Mouse (Mus musculus) lung, postnatal 36 days (tissue): ENCODE measurements around the gene Ppil4.
A peak's percentile ranks its signal among the peaks of the same experiment; 100 is the strongest.

ENCODE experiments used
- DNase-seq: peaks from one replicate; pipeline ENCODE4 v3.0.0; 2022; ENCODE audit warnings: mixed read lengths

The Ppil4 gene

DNA sequence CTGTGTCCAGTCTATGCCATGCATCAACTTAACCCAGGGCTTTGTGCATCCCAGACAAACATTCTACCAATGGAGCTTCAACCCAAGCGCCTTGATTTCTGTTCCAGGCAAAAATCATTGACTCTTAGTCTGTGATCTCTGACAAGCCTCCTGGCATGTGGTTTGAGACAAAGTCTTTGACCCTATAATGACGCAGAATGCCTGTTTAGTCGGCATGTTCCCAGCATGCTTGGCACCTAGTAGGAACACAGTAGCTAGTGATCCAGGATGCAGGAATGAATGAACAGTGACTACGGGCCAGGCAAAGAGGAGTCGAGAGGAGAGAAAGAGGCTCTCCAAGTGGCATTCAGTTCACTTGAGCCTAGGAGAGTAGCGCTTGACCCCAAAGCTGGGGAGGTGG lies 70.7 kb downstream of the Ppil4 start:
- no peak for DNase-seq

DNA sequence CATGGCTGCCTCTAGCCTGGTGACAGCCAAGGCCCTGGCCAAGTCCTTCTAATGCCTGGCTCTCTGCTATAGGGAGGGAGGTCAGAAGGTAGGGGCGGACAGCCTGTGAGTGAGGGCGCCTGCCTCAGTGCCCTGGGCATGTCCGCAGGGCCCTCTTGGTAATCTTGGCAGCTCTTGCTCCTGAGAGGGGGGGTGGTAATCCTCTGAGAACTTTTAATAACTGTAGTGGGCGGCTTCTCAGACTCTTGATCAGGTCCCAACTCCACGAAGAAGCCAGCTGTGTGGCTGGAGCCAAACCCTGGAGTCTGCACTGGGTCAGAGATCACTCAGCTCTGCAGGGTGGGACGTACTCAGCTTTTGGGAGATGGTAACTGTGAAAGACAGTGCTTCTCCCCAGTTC lies 71.5 kb downstream of the Ppil4 start:
- DNase-seq: no peak

DNA sequence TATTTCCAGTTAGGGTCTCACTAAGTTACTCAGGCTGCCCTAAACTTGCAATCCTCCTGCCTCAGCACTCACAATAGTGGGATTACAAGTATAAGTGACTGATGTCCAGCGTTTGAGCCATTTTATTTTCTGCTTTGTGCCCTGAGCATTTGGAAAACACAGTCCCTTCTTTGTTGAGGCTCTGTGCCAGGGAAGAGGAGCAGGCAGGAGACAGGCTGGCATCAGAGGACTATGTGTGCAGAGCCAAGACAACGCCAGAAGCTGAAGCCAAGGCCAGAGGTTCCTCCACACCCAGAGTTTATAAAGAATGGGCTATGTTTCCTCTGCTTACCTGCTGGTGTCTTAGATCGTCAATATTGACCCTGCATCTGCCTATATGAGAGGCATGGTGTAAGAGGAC lies 72.1 kb downstream of the Ppil4 start:
- no peak for DNase-seq

DNA sequence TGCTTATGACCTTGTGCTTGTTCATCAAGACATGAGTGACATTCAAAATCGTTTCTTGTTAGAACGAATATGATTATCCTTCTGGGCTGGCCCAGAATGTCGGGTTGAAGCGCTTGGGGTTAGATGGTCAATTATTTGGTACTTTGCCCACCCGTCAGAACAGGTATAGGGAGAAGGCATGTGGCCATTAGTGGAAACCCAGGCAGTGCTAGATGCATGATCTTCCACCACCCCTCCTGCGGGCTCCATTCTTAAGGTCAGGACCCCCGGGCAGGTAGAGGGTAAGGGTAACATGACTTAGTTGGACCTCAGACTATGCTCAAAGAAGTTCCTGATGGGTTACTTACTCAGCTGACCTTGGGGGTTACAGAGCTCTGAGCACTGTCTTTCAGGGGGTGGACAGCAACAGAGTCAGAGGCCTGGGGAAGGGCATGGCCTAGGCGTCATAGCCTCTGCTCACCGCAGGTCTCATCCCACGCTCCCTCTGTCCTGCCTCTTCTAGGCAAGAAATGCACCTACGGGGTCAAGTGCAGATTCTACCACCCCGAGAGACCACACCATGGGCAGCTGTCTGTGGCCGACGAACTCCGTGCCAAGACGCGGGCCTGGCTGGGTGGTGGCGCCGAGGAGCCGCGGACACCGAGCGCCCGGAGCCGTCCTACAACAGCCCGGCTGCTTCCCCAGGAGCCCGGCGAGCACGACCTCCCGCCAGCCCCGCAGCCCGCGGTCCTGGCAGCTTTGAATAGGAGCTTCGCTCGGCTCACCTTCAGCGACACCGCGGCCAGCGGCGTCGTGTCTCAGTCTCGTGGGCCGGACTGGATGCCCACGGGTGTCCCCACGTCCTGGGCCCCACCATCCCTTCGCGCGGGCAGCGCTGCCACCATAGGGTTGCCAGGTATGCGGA lies 74.3 kb downstream of the Ppil4 start:
- no peak for DNase-seq

DNA sequence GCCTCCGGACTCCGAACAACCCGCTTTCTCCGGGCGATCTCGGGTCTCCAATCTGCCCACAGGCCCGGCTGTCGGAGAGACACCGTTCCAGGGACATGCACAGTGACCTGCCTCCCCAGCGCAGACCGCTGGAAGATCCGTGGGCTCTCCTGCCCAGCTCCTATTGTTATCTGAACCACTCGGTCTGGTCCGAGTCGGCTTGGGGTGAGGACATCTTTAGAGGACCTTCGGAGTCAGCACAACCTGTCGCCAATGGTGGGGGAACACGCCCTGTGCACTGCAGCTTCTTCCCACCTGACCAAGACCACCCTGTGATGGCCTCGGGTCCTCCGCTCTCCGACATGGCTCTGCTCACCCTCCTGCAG lies 75.0 kb downstream of the Ppil4 start:
- DNase-seq: no peak

DNA sequence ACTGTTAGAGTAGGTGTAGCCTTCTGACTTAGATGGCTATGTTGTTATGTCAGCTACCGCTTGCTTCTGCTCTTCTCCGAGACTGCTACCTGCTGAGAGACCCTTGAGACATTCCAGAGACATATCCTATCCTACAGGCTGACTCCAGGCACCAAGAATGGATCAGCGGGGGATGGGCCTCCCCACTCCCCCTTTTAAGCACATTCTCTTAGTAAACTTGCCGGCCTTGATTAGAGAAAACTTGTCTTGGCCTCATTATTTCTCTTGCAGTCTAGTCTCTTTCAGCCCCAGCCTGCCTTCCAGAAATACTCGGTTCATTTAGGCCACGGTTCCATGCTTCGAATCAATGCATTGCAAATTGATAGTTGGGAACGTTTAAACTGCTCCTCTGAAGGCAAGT lies 77.1 kb downstream of the Ppil4 start:
- DNase-seq: no peak

DNA sequence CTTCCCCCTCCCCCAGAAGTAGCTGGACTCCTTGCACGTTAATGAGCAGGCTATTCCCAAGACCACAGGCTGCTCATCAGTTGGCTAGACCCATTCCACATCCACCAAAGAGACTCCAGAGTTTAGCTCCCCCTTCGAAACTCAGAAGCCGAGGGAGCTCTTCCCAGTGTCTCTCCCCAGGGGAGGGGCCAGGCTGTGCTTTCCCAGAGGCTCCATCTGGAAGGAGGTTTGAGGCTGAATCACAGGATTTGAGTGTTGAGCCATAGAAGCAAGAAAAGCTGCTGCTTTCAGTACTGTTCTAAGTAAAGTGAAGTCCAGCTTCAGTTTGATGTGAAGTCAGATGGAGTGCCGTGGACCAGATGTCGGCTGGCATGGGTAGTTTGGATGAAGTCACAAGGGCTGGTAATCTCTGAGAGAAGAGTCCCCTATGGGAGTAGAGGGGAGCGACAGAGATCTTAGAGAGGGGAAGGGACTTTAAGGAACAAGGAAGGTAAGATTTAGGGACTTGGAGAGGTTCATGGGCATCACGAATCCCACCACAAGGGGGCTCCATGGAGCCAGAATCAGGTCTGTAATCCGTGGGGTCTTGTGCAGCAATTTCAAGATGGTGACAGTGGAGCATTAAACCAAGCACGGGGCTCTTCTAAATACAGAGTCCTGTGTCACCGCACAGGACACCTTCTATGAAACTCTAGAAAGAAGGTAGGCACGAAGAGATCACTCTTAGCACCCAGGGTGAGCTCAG lies 78.1 kb downstream of the Ppil4 start:
- peak; percentile 38 for DNase-seq

DNA sequence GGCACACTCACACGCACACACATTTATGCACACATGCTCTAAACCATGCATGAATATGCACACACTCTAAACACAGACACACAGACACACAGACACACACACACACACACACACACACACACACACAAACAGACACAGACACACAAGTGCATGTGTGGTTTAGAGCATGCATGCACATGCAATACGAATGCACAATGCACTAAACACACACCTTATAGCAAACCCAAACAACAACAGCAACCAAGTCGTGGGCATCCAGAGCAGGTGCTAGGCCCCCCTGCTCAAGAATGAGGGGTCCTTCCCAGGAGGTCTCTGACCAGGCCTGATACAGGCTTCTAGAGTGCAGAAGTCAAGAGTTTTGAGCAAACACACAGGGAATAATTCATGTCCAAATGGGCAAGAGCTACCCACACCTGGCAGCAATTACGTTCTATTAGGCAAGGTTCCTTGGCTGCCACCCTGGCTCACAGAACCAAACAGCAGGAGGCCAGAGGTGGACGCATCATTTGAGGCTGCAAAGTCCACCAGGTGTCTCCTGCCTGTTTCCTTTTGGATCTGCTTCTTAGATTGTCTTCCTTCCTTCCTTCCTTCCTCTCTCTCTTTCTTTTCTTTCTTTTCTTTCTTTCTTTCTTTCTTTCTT lies 78.8 kb downstream of the Ppil4 start:
- DNase-seq: no peak
